Mouse (Mus musculus) spleen, postnatal 14 days (tissue): ENCODE measurements around the gene Cnpy3.
"Not testable (repeated sequence)": the region's sequence is repeated elsewhere in the genome, so short reads cannot be mapped to it uniquely, and the experiment has no call there.

Experiments used
- DNase-seq, 2 experiments: peaks; one replicate each; pipeline ENCODE4 v3.0.0; 2021 to 2022; ENCODE audit warnings: low spot score in 2 of 2

The Cnpy3 gene

GRCm38 (mm10) chr17:46764916-46765315 is 12.9 kb upstream of the Cnpy3 start:
- DNase-seq: not testable (repeated sequence)

GRCm38 (mm10) chr17:46763544-46763943 is 11.5 kb upstream of the Cnpy3 start, which contains the start of gene Ptcra:
Ptcra (minus strand) TSS chr17:46763712.
- no peak for DNase-seq

- no peak for DNase-seq
Measured at GRCm38 (mm10) chr17:46758753-46759152, 6.7 kb upstream of the Cnpy3 start.

GRCm38 (mm10) chr17:46751056-46751793 is 789 bp downstream of the Cnpy3 start:
- DNase-seq: peak; percentile 25 to 52

GRCm38 (mm10) chr17:46750580-46750979 is 1.4 kb downstream of the Cnpy3 start:
- DNase-seq: no peak

- no peak for DNase-seq
Measured at GRCm38 (mm10) chr17:46749282-46749681, 2.7 kb downstream of the Cnpy3 start.

GRCm38 (mm10) chr17:46747806-46748205 is 4.2 kb downstream of the Cnpy3 start:
- DNase-seq: no peak

- no peak for DNase-seq
Measured at GRCm38 (mm10) chr17:46747234-46747633, 4.8 kb downstream of the Cnpy3 start.

GRCm38 (mm10) chr17:46745506-46745905 is 6.5 kb downstream of the Cnpy3 start:
- DNase-seq: no peak

- no peak for DNase-seq
Measured at GRCm38 (mm10) chr17:46742986-46743385, 9.0 kb downstream of the Cnpy3 start.

- no peak for DNase-seq
Measured at GRCm38 (mm10) chr17:46741305-46741704, 10.7 kb downstream of the Cnpy3 start.

- peak in 1 of 2 experiments; percentile 41 for DNase-seq
Measured at GRCm38 (mm10) chr17:46736160-46736559, 15.9 kb downstream of the Cnpy3 start.

- no peak for DNase-seq
Measured at GRCm38 (mm10) chr17:46735287-46735686, 16.7 kb downstream of the Cnpy3 start.

- no peak for DNase-seq
Measured at GRCm38 (mm10) chr17:46734055-46734454, 18.0 kb downstream of the Cnpy3 start.

GRCm38 (mm10) chr17:46728904-46729318 is 23.1 kb downstream of the Cnpy3 start, which contains the start of gene Gnmt:
Gnmt (minus strand) TSS chr17:46729168.
- DNase-seq: no peak

GRCm38 (mm10) chr17:46728496-46728895 is 23.5 kb downstream of the Cnpy3 start:
- DNase-seq: no peak

GRCm38 (mm10) chr17:46728021-46728420 is 24.0 kb downstream of the Cnpy3 start:
- DNase-seq: no peak

- DNase-seq: no peak
Measured at GRCm38 (mm10) chr17:46727271-46727670, 24.7 kb downstream of the Cnpy3 start.

- no peak for DNase-seq
Measured at GRCm38 (mm10) chr17:46725731-46726645, 26.0 kb downstream of the Cnpy3 start.

- no peak for DNase-seq
Measured at GRCm38 (mm10) chr17:46725273-46725672, 26.7 kb downstream of the Cnpy3 start.

GRCm38 (mm10) chr17:46724477-46725084 is 27.4 kb downstream of the Cnpy3 start:
- DNase-seq: no peak

GRCm38 (mm10) chr17:46721077-46721476 is 30.9 kb downstream of the Cnpy3 start:
- no peak for DNase-seq
